Mouse (Mus musculus): ENCODE data around the gene Tescl. TPM values are rescaled to one million over a fixed set of nuclear protein-coding genes. Genes with fewer than 3 reads are reported as not detected.

Gene Tescl
- polyA plus RNA-seq, 1 experiment from 2014 or later: not detected

GRCm38 (mm10) chr7:24293061-24293851, 40.5 kb downstream of the Tescl start:
- Histone ChIP-seq H3K27me3 (ENCODE audit: control insufficient read depth, insufficient read depth, low read length) (no peaks in the 10 kb centered on the region), H3K4me1 (ENCODE audit: control insufficient read depth, insufficient read depth, low read length) (no peaks in the 10 kb centered on the region), H3K36me3 (ENCODE audit: control insufficient read depth, insufficient read depth, low read length) (peaks cover 31% of the 10 kb centered on the region), H3K4me2 (ENCODE audit: low read depth, severe bottlenecking) (no peak overlapping the region), H3K9ac (ENCODE audit: low read length) (no peak overlapping the region), H3K27ac (replicated peaks; ENCODE audit: low read depth, low read length) (no peak overlapping the region), H3K4me3 (ENCODE audit: low read depth, low read length) (no peak overlapping the region), H3K9me3 (ENCODE audit: control insufficient read depth, low read length) (peaks cover 2% of the 10 kb centered on the region; the same call in 1 of the 2 replicates)
- DNase-seq (ENCODE audit: low spot score): no peak
- WGBS: 88% methylated on average over 12 of the region's 12 CpGs
- ATAC-seq (ENCODE audit: insufficient number of reproducible peaks, low FRiP score, low TSS enrichment, low read depth): no peak

GRCm38 (mm10) chr7:24291387-24292090, 42.2 kb downstream of the Tescl start:
- H3K4me1 ChIP-seq (ENCODE audit: control insufficient read depth, insufficient read depth, low read length): no peaks in the 10 kb centered on the region

GRCm38 (mm10) chr7:24290106-24290693, 43.5 kb downstream of the Tescl start:
- Histone ChIP-seq H3K27me3 (ENCODE audit: control insufficient read depth, insufficient read depth, low read length) (no peaks in the 10 kb centered on the region), H3K9me3 (ENCODE audit: control insufficient read depth, low read length) (peaks cover 2% of the 10 kb centered on the region; the same call in 1 of the 2 replicates), H3K9ac (ENCODE audit: low read length) (no peak overlapping the region), H3K4me3 (ENCODE audit: low read depth, low read length) (no peak overlapping the region), H3K4me2 (ENCODE audit: low read depth, severe bottlenecking) (no peak overlapping the region), H3K36me3 (ENCODE audit: control insufficient read depth, insufficient read depth, low read length) (peaks cover 29% of the 10 kb centered on the region), H3K4me1 (ENCODE audit: control insufficient read depth, insufficient read depth, low read length) (no peaks in the 10 kb centered on the region), H3K27ac (replicated peaks; ENCODE audit: low read depth, low read length) (no peak overlapping the region)
- WGBS: 92% methylated on average over 4 of the region's 4 CpGs
- ATAC-seq (ENCODE audit: insufficient number of reproducible peaks, low FRiP score, low TSS enrichment, low read depth) (no peak), DNase-seq (ENCODE audit: low spot score) (no peak)

More at GRCm38 (mm10) chr7:24291387-24292090, 42.2 kb downstream of the Tescl start:
- Histone ChIP-seq H3K9ac (ENCODE audit: low read length) (no peak overlapping the region), H3K9me3 (ENCODE audit: control insufficient read depth, low read length) (peaks cover 2% of the 10 kb centered on the region; the same call in 1 of the 2 replicates), H3K27me3 (ENCODE audit: control insufficient read depth, insufficient read depth, low read length) (no peaks in the 10 kb centered on the region), H3K4me2 (ENCODE audit: low read depth, severe bottlenecking) (no peak overlapping the region), H3K4me3 (ENCODE audit: low read depth, low read length) (no peak overlapping the region), H3K27ac (replicated peaks; ENCODE audit: low read depth, low read length) (no peak overlapping the region), H3K36me3 (ENCODE audit: control insufficient read depth, insufficient read depth, low read length) (peaks cover 31% of the 10 kb centered on the region)
- no peak for DNase-seq (ENCODE audit: low spot score)
- WGBS: 87% methylated on average over 27 of the region's 27 CpGs
- ATAC-seq (ENCODE audit: insufficient number of reproducible peaks, low FRiP score, low TSS enrichment, low read depth): no peak

- WGBS: 85% methylated on average over 6 of the region's 6 CpGs
- no peak overlapping the region for H3K9ac ChIP-seq (ENCODE audit: low read length)
- H3K4me3 ChIP-seq (ENCODE audit: low read depth, low read length): no peak overlapping the region
- no peaks in the 10 kb centered on the region for H3K27me3 ChIP-seq (ENCODE audit: control insufficient read depth, insufficient read depth, low read length)
- no peak overlapping the region for H3K4me2 ChIP-seq (ENCODE audit: low read depth, severe bottlenecking)
- peaks cover 29% of the 10 kb centered on the region for H3K36me3 ChIP-seq (ENCODE audit: control insufficient read depth, insufficient read depth, low read length)
- DNase-seq (ENCODE audit: low spot score): no peak
- no peaks in the 10 kb centered on the region for H3K4me1 ChIP-seq (ENCODE audit: control insufficient read depth, insufficient read depth, low read length)
- H3K9me3 ChIP-seq (ENCODE audit: control insufficient read depth, low read length): peaks cover 2% of the 10 kb centered on the region; the same call in 1 of the 2 replicates
- no peak for ATAC-seq (ENCODE audit: insufficient number of reproducible peaks, low FRiP score, low TSS enrichment, low read depth)
- no peak overlapping the region for H3K27ac ChIP-seq (replicated peaks; ENCODE audit: low read depth, low read length)
Observed at GRCm38 (mm10) chr7:24288512-24288911, 45.2 kb downstream of the Tescl start.

GRCm38 (mm10) chr7:24287670-24288069, 46.1 kb downstream of the Tescl start:
- WGBS: 85% methylated on average over 5 of the region's 5 CpGs
- Histone ChIP-seq H3K9me3 (ENCODE audit: control insufficient read depth, low read length) (peaks cover 2% of the 10 kb centered on the region; the same call in 1 of the 2 replicates), H3K36me3 (ENCODE audit: control insufficient read depth, insufficient read depth, low read length) (peaks cover 26% of the 10 kb centered on the region), H3K27me3 (ENCODE audit: control insufficient read depth, insufficient read depth, low read length) (no peaks in the 10 kb centered on the region), H3K9ac (ENCODE audit: low read length) (no peak overlapping the region), H3K4me1 (ENCODE audit: control insufficient read depth, insufficient read depth, low read length) (no peaks in the 10 kb centered on the region), H3K4me3 (ENCODE audit: low read depth, low read length) (no peak overlapping the region), H3K4me2 (ENCODE audit: low read depth, severe bottlenecking) (no peak overlapping the region), H3K27ac (replicated peaks; ENCODE audit: low read depth, low read length) (no peak overlapping the region)
- no peak for ATAC-seq (ENCODE audit: insufficient number of reproducible peaks, low FRiP score, low TSS enrichment, low read depth)
- DNase-seq (ENCODE audit: low spot score): no peak

GRCm38 (mm10) chr7:24286916-24287315, 46.8 kb downstream of the Tescl start:
- Histone ChIP-seq H3K9me3 (ENCODE audit: control insufficient read depth, low read length) (peaks cover 2% of the 10 kb centered on the region; the same call in 1 of the 2 replicates), H3K4me2 (ENCODE audit: low read depth, severe bottlenecking) (no peak overlapping the region), H3K4me3 (ENCODE audit: low read depth, low read length) (no peak overlapping the region), H3K9ac (ENCODE audit: low read length) (no peak overlapping the region), H3K27ac (replicated peaks; ENCODE audit: low read depth, low read length) (no peak overlapping the region), H3K36me3 (ENCODE audit: control insufficient read depth, insufficient read depth, low read length) (peaks cover 19% of the 10 kb centered on the region), H3K27me3 (ENCODE audit: control insufficient read depth, insufficient read depth, low read length) (no peaks in the 10 kb centered on the region), H3K4me1 (ENCODE audit: control insufficient read depth, insufficient read depth, low read length) (no peaks in the 10 kb centered on the region)
- DNase-seq (ENCODE audit: low spot score): no peak
- no peak for ATAC-seq (ENCODE audit: insufficient number of reproducible peaks, low FRiP score, low TSS enrichment, low read depth)
- WGBS: 71% methylated on average over 4 of the region's 4 CpGs

GRCm38 (mm10) chr7:24286090-24286489, 47.6 kb downstream of the Tescl start:
- Histone ChIP-seq H3K9me3 (ENCODE audit: control insufficient read depth, low read length) (no peaks in the 10 kb centered on the region; the same call in 1 of the 2 replicates), H3K27ac (replicated peaks; ENCODE audit: low read depth, low read length) (no peak overlapping the region), H3K4me2 (ENCODE audit: low read depth, severe bottlenecking) (no peak overlapping the region), H3K9ac (ENCODE audit: low read length) (no peak overlapping the region), H3K27me3 (ENCODE audit: control insufficient read depth, insufficient read depth, low read length) (no peaks in the 10 kb centered on the region), H3K4me1 (ENCODE audit: control insufficient read depth, insufficient read depth, low read length) (no peaks in the 10 kb centered on the region), H3K4me3 (ENCODE audit: low read depth, low read length) (no peak overlapping the region), H3K36me3 (ENCODE audit: control insufficient read depth, insufficient read depth, low read length) (peaks cover 11% of the 10 kb centered on the region)
- DNase-seq (ENCODE audit: low spot score) (no peak), ATAC-seq (ENCODE audit: insufficient number of reproducible peaks, low FRiP score, low TSS enrichment, low read depth) (no peak)
- 53% methylated on average over 4 of the region's 4 CpGs for WGBS

Measured in limb, embryonic 11.5 days (tissue).